Mouse (Mus musculus): ENCODE measurements around the gene Pnrc1.
"Not testable (repeated sequence)": the region's sequence is repeated elsewhere in the genome, so short reads cannot be mapped to it uniquely, and the experiment has no call there.

Pnrc1 gene

GRCm38 (mm10) chr4:33290002-33290401 lies at the start of gene Pnrc1:
Gene Pnrc1, minus strand, starts transcription at chr4:33290163.
- no peak for DNase-seq

GRCm38 (mm10) chr4:33337999-33338398 lies 48.0 kb upstream of the Pnrc1 start:
- no peak for DNase-seq

DNA sequence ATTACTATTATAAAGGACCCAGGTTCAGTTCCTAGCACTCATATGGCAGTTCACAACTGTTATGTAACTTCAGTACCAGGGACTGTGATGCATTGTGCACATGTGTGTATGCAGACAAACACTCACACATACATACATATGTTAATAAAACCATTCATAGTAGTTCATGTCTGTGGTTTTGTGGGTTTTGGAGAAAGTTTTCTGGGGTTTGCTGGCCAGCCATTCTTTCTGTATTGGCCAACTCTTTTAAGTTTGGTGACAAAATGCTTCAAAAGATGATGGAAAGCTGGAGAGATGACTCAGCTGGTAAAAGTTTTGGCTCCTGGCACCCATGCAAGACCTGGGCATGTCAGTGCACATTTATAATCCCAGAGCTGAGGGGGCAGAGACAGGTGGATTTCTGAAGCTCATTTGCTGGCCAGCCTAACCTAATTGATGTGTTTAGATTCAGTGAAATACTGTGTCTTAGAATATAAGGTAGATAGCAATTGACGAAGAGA lies 43.0 kb upstream of the Pnrc1 start:
- no peak for DNase-seq

GRCm38 (mm10) chr4:33331147-33331546 lies 41.2 kb upstream of the Pnrc1 start:
- no peak for DNase-seq

GRCm38 (mm10) chr4:33315840-33316239 lies 25.9 kb upstream of the Pnrc1 start:
- no peak for DNase-seq

GRCm38 (mm10) chr4:33314150-33314549 lies 24.2 kb upstream of the Pnrc1 start:
- not testable (repeated sequence) for DNase-seq

DNA sequence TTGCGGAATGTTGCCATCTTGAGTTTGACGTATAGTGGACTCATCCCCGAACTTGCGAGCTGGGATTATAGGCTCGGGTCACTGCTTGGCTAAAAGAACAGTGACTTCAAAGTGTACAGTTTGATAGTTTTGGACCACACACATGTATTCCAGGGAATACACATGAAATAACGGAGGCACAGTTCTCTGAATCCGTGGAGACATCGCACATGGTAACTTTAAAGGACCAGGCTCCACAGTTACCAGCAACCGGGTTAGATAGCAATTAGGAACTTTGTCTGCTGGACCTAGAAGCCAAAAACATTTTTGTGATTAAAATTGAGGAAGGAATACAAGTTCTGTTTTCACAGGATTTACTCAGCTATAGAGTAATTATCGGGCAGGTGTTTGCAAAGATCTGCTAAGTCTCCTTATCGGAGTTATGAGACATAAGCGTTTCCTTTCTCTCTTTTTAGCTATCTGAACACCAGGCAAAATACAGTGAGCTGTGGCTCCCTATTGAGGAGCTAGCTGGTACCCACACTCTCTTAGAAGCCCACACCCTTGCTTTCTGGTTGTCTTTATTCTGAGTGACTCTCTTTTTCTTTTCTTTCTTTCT lies 21.0 kb upstream of the Pnrc1 start:
- no peak for DNase-seq

DNA sequence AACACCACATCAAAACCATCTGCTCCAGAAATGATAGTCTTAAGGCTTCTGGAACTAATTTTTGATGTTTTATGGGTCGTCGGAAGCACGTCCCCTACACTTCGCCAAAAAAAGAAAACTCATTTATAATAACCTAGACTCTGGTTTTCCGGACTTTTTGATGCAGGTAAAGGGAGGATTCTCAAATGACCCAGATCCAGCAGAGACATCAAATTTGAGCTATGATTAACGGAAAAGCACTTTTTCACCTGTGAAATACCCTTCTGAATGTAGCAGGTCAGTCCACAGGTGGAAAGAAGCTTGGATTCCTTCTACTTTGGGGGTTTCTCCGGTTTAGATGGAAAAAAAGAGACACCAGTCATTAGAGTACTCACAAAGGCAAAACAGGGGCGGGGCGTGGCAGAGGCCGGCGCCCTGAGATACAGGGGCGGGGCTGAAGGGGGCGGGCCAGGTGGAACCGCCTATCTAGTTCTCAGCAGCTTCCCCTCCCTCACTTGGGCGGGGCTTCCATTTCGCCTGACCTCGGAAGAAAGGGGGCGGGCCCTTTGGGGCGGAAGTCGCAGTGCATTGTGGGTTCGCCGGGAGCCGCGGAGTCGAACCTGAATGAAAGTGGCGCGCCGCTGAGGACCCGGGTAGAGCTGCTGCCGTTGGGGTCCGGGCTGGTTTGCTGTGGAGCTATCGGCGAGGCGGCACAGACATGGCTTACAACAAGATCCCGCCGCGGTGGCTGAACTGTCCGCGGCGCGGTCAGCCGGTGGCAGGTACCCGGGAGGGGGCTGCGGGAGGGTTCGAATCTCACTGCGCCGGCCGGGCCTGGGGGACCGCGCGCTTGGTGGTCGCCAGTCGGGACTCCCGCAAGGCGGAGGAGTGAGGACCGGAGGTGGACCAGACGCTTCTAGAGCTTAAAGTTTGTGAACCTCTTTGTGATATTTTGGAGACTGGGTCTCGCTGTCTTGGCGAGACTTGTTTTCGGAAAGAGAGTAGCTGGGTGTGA lies 20.1 kb upstream of the Pnrc1 start, which contains the start of gene Rngtt:
Gene Rngtt (plus strand): TSS at position 548 of the 994 bp plus-strand sequence.
- DNase-seq = peak; percentile 93 to 94

GRCm38 (mm10) chr4:33307146-33307545 lies 17.2 kb upstream of the Pnrc1 start:
- no peak for DNase-seq

GRCm38 (mm10) chr4:33303057-33303456 lies 13.1 kb upstream of the Pnrc1 start:
- no peak for DNase-seq

- not testable (repeated sequence) for DNase-seq
Observed at GRCm38 (mm10) chr4:33300891-33301665, 11.1 kb upstream of the Pnrc1 start.

DNA sequence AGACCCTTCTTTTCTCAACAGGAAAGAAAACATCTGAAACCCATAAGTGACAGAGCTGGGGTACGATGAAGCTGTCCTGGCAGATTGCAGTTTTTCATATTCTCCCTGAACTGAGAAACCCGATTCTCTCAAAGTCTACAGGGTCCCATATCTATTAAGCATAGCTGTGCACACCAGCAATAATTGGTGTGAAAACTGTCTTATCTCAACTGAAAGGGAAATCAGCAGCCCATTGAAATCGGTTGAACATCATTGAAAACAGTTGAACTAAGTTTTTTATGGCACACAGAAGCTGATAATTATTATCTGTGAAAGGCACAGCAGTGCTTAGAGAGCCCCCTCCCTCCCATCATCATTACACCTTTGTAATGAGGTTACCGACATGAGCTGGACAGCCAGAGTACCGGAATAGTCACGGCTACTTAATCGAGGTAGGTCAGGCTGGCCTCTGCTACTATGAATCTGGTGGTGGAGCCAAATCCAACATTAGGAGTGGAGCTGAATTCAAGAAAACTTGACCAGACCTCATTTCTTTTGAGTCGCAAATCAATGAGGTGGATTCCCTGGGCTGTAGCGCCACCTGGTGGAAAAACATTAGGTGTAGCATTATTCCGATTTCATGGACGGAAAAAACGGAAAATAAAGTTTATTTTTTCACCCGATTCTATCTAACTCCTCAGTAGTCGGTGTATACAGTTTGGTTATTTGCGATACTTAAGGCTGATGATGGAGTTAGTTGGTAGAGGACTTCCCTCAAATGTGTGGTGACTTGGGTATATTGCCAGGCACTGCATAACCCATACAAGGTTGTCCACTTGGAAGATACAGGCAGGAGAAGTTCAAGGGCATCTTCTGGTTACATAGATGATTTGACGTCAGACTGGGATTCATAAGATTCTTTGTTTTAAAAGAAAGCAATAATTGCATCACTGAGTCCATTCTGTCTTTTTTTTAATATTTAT lies 2.7 kb upstream of the Pnrc1 start:
- DNase-seq = peak; percentile 71 to 74

GRCm38 (mm10) chr4:33290878-33291277 lies 915 bp upstream of the Pnrc1 start:
- no peak for DNase-seq

DNA sequence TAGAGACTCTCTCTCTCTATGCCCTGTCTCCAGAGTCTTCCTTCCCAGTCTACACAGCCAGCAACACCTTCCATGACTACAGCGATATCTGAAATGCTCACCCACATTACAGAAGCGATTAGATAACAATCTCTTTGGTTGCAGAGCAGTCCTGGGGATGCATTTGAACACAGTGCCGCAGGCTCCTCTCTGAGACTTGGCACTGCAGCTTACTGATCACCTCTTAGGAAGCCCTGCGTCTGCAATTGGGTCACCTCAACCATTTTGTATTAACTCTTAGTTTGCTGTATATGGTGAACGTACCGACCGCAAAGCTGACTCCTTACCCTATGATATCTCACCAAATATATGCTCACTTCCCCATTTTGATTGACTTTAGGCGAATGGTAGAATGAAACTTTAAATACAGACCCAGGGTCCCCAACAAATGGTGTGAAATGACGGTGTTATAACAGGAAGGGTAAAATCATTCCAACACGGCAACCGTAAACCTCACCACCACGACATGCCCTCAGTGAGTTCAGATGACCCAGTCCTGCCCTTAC lies 785 bp downstream of the Pnrc1 start:
- no peak for DNase-seq

DNA sequence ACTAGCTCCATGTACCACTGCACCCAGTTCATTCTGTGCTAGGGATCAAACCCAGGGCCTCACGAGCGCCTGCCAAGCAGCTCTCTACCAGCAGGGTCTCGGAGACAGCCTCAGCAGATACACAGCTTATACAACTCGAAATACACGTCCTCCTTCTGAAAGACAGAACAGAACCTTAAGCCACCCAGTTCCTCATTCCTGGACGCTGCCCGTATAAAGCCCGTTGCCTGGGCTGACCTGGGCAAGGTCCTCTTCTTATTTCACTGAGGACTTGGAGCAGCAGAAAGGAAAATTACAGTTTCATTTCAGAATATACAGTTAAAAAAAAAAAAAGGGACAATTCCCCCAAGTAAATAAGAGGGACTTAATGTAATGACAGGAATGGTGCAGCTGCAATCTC lies 4.5 kb downstream of the Pnrc1 start:
- DNase-seq = no peak

DNA sequence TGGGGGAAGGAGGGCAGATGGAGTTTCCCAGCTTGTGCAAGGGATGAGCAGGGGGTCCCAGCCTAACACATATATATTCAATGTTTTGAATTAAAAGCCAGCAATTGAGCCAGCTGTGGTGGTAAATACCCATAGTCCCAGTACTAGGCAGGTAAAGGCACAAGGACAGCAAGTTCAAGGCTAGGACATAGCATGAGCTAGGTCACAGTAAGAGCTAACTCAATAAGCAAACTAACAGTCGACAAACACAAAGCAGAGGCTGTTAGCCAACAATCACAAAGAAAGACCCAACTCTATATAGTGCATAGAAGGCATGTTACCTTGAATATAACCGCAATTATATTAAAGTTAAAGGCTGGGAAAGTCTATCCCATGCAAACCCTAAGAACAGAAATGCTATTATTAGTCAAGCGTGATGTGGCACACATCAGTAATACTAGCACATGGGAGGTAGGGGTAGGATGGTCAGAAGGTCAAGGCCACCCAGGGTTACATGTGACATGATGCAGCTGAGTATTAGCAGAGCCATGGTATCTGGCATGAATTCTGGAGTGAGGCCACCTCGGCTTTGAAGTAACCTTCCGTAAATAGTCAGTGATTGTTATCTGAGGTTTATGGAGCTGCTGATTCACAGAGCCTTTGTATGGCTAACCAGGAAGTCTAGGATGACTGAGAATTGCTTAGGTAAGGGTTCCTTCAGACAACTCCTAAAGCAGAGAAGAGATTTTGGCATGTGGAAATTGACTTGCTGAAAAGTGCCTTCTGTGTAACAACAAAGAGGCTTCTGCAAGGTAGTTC lies 5.7 kb downstream of the Pnrc1 start:
- DNase-seq = no peak

DNA sequence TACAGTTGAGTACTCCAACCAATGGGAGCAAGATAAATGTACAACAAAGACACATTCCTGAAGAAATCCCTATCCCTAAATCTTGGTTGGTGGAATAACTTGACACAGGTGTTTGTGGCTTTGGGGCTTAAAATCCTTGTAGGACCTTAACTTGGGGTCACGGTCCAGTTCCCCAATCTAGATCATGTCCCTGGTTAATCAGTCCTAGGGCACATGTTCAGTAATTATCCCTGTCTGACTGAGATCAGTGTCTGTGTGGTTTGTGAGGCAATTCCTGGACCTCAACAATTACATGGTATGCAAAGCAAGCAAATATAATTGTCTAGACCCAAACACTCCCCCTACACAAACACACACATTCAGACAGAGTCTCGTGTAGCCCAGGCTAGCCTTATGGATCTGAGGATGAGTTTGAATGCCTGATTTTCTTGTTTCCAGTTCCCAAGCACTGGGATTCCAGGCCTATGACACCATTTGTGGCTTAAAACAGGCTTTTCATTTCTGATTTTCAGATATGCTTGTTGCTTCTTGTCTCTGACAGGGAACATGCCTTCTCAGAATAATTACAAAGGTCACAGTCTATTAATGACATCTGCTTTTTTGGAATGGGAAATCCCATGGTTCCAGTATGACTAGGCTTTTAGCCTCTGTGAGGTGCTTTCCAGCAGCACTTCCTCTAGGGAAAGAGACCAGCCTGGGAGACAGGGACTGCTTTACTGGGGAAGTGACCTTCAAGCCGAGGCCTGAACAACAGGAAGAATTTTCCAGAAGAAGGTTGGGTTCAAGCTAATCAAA lies 7.9 kb downstream of the Pnrc1 start:
- no peak for DNase-seq

DNA sequence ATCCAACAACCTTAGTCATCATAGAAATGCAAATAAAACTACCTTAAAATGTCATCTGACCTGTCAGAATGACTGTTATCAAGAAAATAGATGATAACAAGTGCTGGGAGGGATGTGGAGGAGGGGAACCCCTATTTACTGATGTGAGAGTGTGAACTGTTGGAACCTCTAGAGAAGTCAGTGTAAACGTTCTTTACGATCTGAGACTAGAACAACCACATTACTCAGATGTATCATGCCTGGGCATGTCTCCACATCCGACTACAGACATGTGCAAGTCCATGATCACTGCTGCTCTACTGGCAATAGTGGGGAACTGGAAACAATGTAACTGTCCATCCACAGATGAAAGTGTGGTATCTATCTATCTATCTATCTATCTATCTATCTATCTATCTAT lies 16.5 kb downstream of the Pnrc1 start:
- no peak for DNase-seq

Data from cerebellum, postnatal 36 days (tissue).